Mouse (Mus musculus): ENCODE measurements at regions not wholly inside any gene's neighbourhood (a gene's known extent, or its start where the extent isn't known, plus 50 kb on each side); places are given as distances from the start of the nearest gene placed in this dataset.

GRCm38 (mm10) chr14:31934771-31935170 lies 94.0 kb upstream of the Galnt15 start:
- no peak for TF ChIP-seq USF1 (IDR thresholded peaks at IDR 0.05; ENCODE audit: low read depth)
- TF ChIP-seq CEBPB (IDR thresholded peaks at IDR 0.05; ENCODE audit: low read depth): no peak
- no peak for TF ChIP-seq CTCF (IDR thresholded peaks at IDR 0.05; ENCODE audit: control insufficient read depth, insufficient read depth, insufficient read length)
- TF ChIP-seq MYOG (IDR thresholded peaks at IDR 0.05; ENCODE audit: control insufficient read depth, extremely low read depth, insufficient read length): no peak
- TF ChIP-seq MYOD1 (IDR thresholded peaks at IDR 0.05; ENCODE audit: control insufficient read depth, insufficient read length, low read depth): no peak
- no peak for TF ChIP-seq MAX (IDR thresholded peaks at IDR 0.05)
- TF ChIP-seq FOSL1 (IDR thresholded peaks at IDR 0.05; ENCODE audit: insufficient read depth, low read length, poor library complexity, severe bottlenecking): no peak
- H3K79me2 ChIP-seq (ENCODE audit: control insufficient read depth, insufficient read depth): no peaks in the 10 kb centered on the region
- no peaks in the 10 kb centered on the region for H3K27me3 ChIP-seq (ENCODE audit: control insufficient read depth, insufficient read depth, insufficient read length)
- H3ac ChIP-seq (ENCODE audit: control insufficient read depth, insufficient read length, low read depth): no peak overlapping the region
- no peaks in the 10 kb centered on the region for H3K36me3 ChIP-seq (ENCODE audit: control insufficient read depth, insufficient read depth)
- no peaks in the 10 kb centered on the region for H3K79me3 ChIP-seq (ENCODE audit: low read depth)
- no peak overlapping the region for H3K4me3 ChIP-seq (ENCODE audit: insufficient read depth, poor library complexity, severe bottlenecking)

GRCm38 (mm10) chr14:31935411-31935810 lies 93.4 kb upstream of the Galnt15 start:
- TF ChIP-seq USF1 (IDR thresholded peaks at IDR 0.05; ENCODE audit: low read depth) (no peak), CEBPB (IDR thresholded peaks at IDR 0.05; ENCODE audit: low read depth) (no peak)
- Histone ChIP-seq H3ac (ENCODE audit: control insufficient read depth, insufficient read length, low read depth) (no peak overlapping the region), H3K79me3 (ENCODE audit: low read depth) (no peaks in the 10 kb centered on the region), H3K4me3 (ENCODE audit: insufficient read depth, poor library complexity, severe bottlenecking) (no peak overlapping the region), H3K79me2 (ENCODE audit: control insufficient read depth, insufficient read depth) (no peaks in the 10 kb centered on the region), H3K36me3 (ENCODE audit: control insufficient read depth, insufficient read depth) (no peaks in the 10 kb centered on the region), H3K27me3 (ENCODE audit: control insufficient read depth, insufficient read depth, insufficient read length) (no peaks in the 10 kb centered on the region)

GRCm38 (mm10) chr14:31936581-31936980 lies 92.2 kb upstream of the Galnt15 start:
- Histone ChIP-seq H3K79me2 (ENCODE audit: control insufficient read depth, insufficient read depth) (no peaks in the 10 kb centered on the region), H3K36me3 (ENCODE audit: control insufficient read depth, insufficient read depth) (no peaks in the 10 kb centered on the region), H3K27me3 (ENCODE audit: control insufficient read depth, insufficient read depth, insufficient read length) (no peaks in the 10 kb centered on the region), H3K79me3 (ENCODE audit: low read depth) (no peaks in the 10 kb centered on the region), H3K4me3 (ENCODE audit: insufficient read depth, poor library complexity, severe bottlenecking) (no peak overlapping the region), H3ac (ENCODE audit: control insufficient read depth, insufficient read length, low read depth) (no peak overlapping the region)
- TF ChIP-seq MYOD1 (IDR thresholded peaks at IDR 0.05; ENCODE audit: control insufficient read depth, insufficient read length, low read depth) (no peak), CTCF (IDR thresholded peaks at IDR 0.05; ENCODE audit: control insufficient read depth, insufficient read depth, insufficient read length) (no peak), MAX (IDR thresholded peaks at IDR 0.05) (no peak), USF1 (IDR thresholded peaks at IDR 0.05; ENCODE audit: low read depth) (no peak), MYOG (IDR thresholded peaks at IDR 0.05; ENCODE audit: control insufficient read depth, extremely low read depth, insufficient read length) (no peak), CEBPB (IDR thresholded peaks at IDR 0.05; ENCODE audit: low read depth) (no peak)

GRCm38 (mm10) chr14:31940900-31941299 lies 87.9 kb upstream of the Galnt15 start:
- H3K79me3 ChIP-seq (ENCODE audit: low read depth): no peaks in the 10 kb centered on the region
- no peak for TF ChIP-seq MYOD1 (IDR thresholded peaks at IDR 0.05; ENCODE audit: control insufficient read depth, insufficient read length, low read depth)
- TF ChIP-seq CEBPB (IDR thresholded peaks at IDR 0.05; ENCODE audit: low read depth): no peak
- no peak for TF ChIP-seq MYOG (IDR thresholded peaks at IDR 0.05; ENCODE audit: control insufficient read depth, extremely low read depth, insufficient read length)
- TF ChIP-seq USF1 (IDR thresholded peaks at IDR 0.05; ENCODE audit: low read depth): no peak
- no peak for TF ChIP-seq CTCF (IDR thresholded peaks at IDR 0.05; ENCODE audit: control insufficient read depth, insufficient read depth, insufficient read length)
- TF ChIP-seq MAX (IDR thresholded peaks at IDR 0.05): no peak
- no peak for TF ChIP-seq FOSL1 (IDR thresholded peaks at IDR 0.05; ENCODE audit: insufficient read depth, low read length, poor library complexity, severe bottlenecking)
- no peaks in the 10 kb centered on the region for H3K36me3 ChIP-seq (ENCODE audit: control insufficient read depth, insufficient read depth)

GRCm38 (mm10) chr14:31942266-31942960 lies 86.4 kb upstream of the Galnt15 start:
- Histone ChIP-seq H3K4me3 (ENCODE audit: insufficient read depth, poor library complexity, severe bottlenecking) (no peak overlapping the region), H3K79me2 (ENCODE audit: control insufficient read depth, insufficient read depth) (no peaks in the 10 kb centered on the region), H3K79me3 (ENCODE audit: low read depth) (no peaks in the 10 kb centered on the region), H3ac (ENCODE audit: control insufficient read depth, insufficient read length, low read depth) (no peak overlapping the region), H3K36me3 (ENCODE audit: control insufficient read depth, insufficient read depth) (no peaks in the 10 kb centered on the region), H3K27me3 (ENCODE audit: control insufficient read depth, insufficient read depth, insufficient read length) (no peaks in the 10 kb centered on the region)
- TF ChIP-seq MYOG (IDR thresholded peaks at IDR 0.05; ENCODE audit: control insufficient read depth, extremely low read depth, insufficient read length) (no peak), CTCF (IDR thresholded peaks at IDR 0.05; ENCODE audit: control insufficient read depth, insufficient read depth, insufficient read length) (no peak), FOSL1 (IDR thresholded peaks at IDR 0.05; ENCODE audit: insufficient read depth, low read length, poor library complexity, severe bottlenecking) (no peak), MYOD1 (IDR thresholded peaks at IDR 0.05; ENCODE audit: control insufficient read depth, insufficient read length, low read depth) (no peak), CEBPB (IDR thresholded peaks at IDR 0.05; ENCODE audit: low read depth) (no peak), USF1 (IDR thresholded peaks at IDR 0.05; ENCODE audit: low read depth) (no peak), MAX (IDR thresholded peaks at IDR 0.05) (no peak)

More at GRCm38 (mm10) chr14:31940900-31941299, 87.9 kb upstream of the Galnt15 start:
- Histone ChIP-seq H3K4me3 (ENCODE audit: insufficient read depth, poor library complexity, severe bottlenecking) (no peak overlapping the region), H3K79me2 (ENCODE audit: control insufficient read depth, insufficient read depth) (no peaks in the 10 kb centered on the region), H3K27me3 (ENCODE audit: control insufficient read depth, insufficient read depth, insufficient read length) (no peaks in the 10 kb centered on the region), H3ac (ENCODE audit: control insufficient read depth, insufficient read length, low read depth) (no peak overlapping the region)

- TF ChIP-seq MYOD1 (IDR thresholded peaks at IDR 0.05; ENCODE audit: control insufficient read depth, insufficient read length, low read depth) (no peak), CTCF (IDR thresholded peaks at IDR 0.05; ENCODE audit: control insufficient read depth, insufficient read depth, insufficient read length) (no peak), FOSL1 (IDR thresholded peaks at IDR 0.05; ENCODE audit: insufficient read depth, low read length, poor library complexity, severe bottlenecking) (no peak), MYOG (IDR thresholded peaks at IDR 0.05; ENCODE audit: control insufficient read depth, extremely low read depth, insufficient read length) (no peak), CEBPB (IDR thresholded peaks at IDR 0.05; ENCODE audit: low read depth) (no peak), USF1 (IDR thresholded peaks at IDR 0.05; ENCODE audit: low read depth) (no peak), MAX (IDR thresholded peaks at IDR 0.05) (no peak)
- no peaks in the 10 kb centered on the region for H3K36me3 ChIP-seq (ENCODE audit: control insufficient read depth, insufficient read depth)
- no peaks in the 10 kb centered on the region for H3K79me3 ChIP-seq (ENCODE audit: low read depth)
- no peaks in the 10 kb centered on the region for H3K27me3 ChIP-seq (ENCODE audit: control insufficient read depth, insufficient read depth, insufficient read length)
- no peak overlapping the region for H3K4me3 ChIP-seq (ENCODE audit: insufficient read depth, poor library complexity, severe bottlenecking)
- H3ac ChIP-seq (ENCODE audit: control insufficient read depth, insufficient read length, low read depth): no peak overlapping the region
- no peaks in the 10 kb centered on the region for H3K79me2 ChIP-seq (ENCODE audit: control insufficient read depth, insufficient read depth)
Observed at GRCm38 (mm10) chr14:31944682-31945081, 84.1 kb upstream of the Galnt15 start.

Measured in C2C12 (cell line).